Mouse (Mus musculus): Measurements from ENCODE around the gene Mkrn2os. TPM values are rescaled to one million over a fixed set of nuclear protein-coding genes. Genes with fewer than 3 reads are reported as not detected.

Gene Mkrn2os
- polyA plus RNA-seq, 1 experiment, result not detected

DNA sequence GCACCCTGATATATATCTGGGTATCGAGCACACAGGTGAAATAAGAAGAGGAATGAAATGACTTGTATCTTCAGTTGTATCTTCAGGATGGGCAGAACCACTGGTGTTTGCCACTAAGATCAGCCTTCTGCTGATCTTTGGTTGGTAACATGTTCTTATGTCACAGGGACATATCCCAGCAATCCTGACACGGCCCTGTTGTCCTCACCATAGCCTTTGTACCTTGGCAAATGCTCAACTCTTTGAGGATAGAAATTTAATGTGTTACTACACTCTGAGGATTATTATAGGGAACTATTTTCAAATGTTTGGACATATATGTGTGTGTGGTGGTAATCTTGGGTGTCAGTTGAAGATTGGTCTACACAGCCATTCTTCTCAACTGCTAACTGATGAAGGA lies 34.2 kb downstream of the Mkrn2os start:
- no peak for TF ChIP-seq GATA1 (IDR thresholded peaks at IDR 0.05; ENCODE audit: borderline replicate concordance, low read length)
- no peak for TF ChIP-seq FLI1 (IDR thresholded peaks at IDR 0.05; ENCODE audit: low read length)
- Histone ChIP-seq H3K4me1 (peaks cover 11% of the 10 kb centered on the region; the same call in 1 of the 2 replicates), H3K4me3 (replicated peaks) (no peak overlapping the region), H3K27me3 (replicated peaks) (no peaks in the 10 kb centered on the region), H3K36me3 (replicated peaks; ENCODE audit: low read length) (peaks cover 94% of the 10 kb centered on the region), H3K9me3 (0 out of 2 replicates have a peak, but pooled peaks cover 1% of the 10 kb centered on the region)

DNA sequence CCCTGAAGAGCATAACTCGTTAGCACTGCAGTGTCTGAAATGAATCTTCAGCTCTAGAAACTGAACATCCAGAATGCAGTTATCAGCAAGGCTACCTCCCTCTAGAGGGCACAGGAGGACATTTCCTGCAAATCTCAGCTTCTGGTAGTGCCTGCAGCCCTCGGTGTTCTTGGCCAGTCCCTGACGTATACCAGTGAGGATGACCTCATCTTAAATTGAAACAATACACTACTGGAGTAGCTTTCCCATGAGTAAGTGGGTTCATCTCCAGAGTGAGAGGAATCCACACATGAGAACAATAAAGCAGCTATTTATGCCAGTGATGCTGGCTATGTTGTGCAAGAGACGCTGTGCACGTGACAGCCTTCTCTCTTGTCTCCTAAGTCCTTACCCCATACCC lies 36.9 kb downstream of the Mkrn2os start:
- no peak for TF ChIP-seq FLI1 (IDR thresholded peaks at IDR 0.05; ENCODE audit: low read length)
- no peak for TF ChIP-seq GATA1 (IDR thresholded peaks at IDR 0.05; ENCODE audit: borderline replicate concordance, low read length)
- Histone ChIP-seq H3K9me3 (0 out of 2 replicates have a peak, but pooled peaks cover 4% of the 10 kb centered on the region), H3K4me1 (peaks cover 11% of the 10 kb centered on the region; the same call in 1 of the 2 replicates), H3K27me3 (replicated peaks) (no peaks in the 10 kb centered on the region), H3K36me3 (replicated peaks; ENCODE audit: low read length) (peaks cover 94% of the 10 kb centered on the region), H3K4me3 (replicated peaks) (no peak overlapping the region)

GRCm38 (mm10) chr6:115546276-115546675 lies 46.1 kb downstream of the Mkrn2os start:
- Histone ChIP-seq H3K4me3 (replicated peaks) (no peak overlapping the region), H3K36me3 (replicated peaks; ENCODE audit: low read length) (peaks cover 41% of the 10 kb centered on the region), H3K9me3 (no peaks in the 10 kb centered on the region), H3K4me1 (peaks cover 72% of the 10 kb centered on the region), H3K27me3 (replicated peaks) (peaks cover 3% of the 10 kb centered on the region)
- no peak for TF ChIP-seq FLI1 (IDR thresholded peaks at IDR 0.05; ENCODE audit: low read length)
- no peak for TF ChIP-seq GATA1 (IDR thresholded peaks at IDR 0.05; ENCODE audit: borderline replicate concordance, low read length)

DNA sequence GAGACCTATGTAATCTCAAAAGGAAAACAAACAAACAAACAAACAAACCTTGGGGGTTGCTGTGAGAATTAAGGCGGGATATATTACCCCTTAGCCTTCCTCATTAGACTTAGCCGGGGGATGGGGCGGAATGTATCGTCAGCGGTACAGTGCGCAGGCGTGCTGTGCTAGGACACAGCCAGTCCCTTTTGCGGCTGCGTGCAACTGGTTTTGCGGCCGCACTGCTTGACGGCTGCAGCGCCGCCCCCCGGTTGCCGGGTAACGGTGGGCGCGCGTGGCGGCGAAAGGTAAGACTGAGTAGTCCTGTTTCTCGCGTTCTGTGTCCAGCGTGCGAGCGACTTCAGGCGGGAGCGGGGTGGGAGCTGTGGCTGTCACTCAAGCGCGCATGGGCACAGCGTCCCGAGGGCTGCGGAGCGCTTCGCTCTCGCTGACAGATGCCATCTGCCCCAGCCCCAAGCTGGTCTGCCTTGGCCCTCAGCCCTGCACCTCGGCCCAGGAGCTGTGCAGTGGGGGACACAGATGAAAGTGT lies 47.9 kb downstream of the Mkrn2os start, which contains the start of gene Tsen2:
TSS of gene Tsen2 (plus strand) at position 223 of the 529 bp plus-strand sequence.
- TF ChIP-seq GATA1 (IDR thresholded peaks at IDR 0.05; ENCODE audit: borderline replicate concordance, low read length) (no peak), FLI1 (IDR thresholded peaks at IDR 0.05; ENCODE audit: low read length) (no peak)
- Histone ChIP-seq H3K36me3 (replicated peaks; ENCODE audit: low read length) (peaks cover 27% of the 10 kb centered on the region), H3K27me3 (replicated peaks) (peaks cover 7% of the 10 kb centered on the region), H3K4me3 (replicated peaks) (peak within 1 kb of the TSS; percentile 97), H3K4me1 (peaks cover 76% of the 10 kb centered on the region), H3K9me3 (no peaks in the 10 kb centered on the region)

- H3K27me3 ChIP-seq (replicated peaks), result peaks cover 8% of the 10 kb centered on the region
- H3K4me3 ChIP-seq (replicated peaks), result no peak overlapping the region
- peaks cover 6% of the 10 kb centered on the region for H3K36me3 ChIP-seq (replicated peaks; ENCODE audit: low read length)
- H3K9me3 ChIP-seq, result no peaks in the 10 kb centered on the region
- H3K4me1 ChIP-seq, result peaks cover 77% of the 10 kb centered on the region
- TF ChIP-seq FLI1 (IDR thresholded peaks at IDR 0.05; ENCODE audit: low read length) (no peak), GATA1 (IDR thresholded peaks at IDR 0.05; ENCODE audit: borderline replicate concordance, low read length) (no peak)
These were observed 50.0 kb downstream of the Mkrn2os start for GRCm38 (mm10) chr6:115542341-115542740.

DNA sequence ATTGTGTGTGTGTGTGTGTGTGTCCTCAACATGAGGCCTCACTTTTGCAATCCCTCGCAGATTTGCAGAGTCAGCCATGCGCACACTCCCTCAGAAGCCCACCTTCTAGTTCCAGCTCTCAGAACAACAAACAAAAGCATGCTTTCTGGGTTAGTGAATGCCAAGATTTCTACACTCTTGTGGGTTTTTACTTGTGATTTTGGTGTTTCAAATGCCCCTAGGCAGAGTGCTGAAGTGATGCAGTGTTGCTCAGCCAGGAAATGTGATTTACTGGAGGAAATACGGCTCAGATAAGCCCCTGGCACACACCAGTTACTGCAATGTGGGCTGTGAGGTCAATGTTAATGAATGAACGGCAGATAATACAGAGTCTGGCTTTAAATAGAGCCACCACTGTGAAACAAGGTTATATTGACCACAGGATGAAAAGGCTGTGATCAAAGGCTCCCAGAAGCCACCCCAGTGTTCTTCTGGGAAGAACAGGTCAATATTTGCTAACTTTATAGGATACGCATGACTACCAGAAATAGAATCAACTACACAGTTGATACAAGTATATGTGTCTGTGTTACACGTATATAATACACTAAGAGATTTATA lies 50.6 kb downstream of the Mkrn2os start:
- Histone ChIP-seq H3K4me1 (peaks cover 76% of the 10 kb centered on the region), H3K27me3 (replicated peaks) (peaks cover 8% of the 10 kb centered on the region), H3K9me3 (no peaks in the 10 kb centered on the region), H3K36me3 (replicated peaks; ENCODE audit: low read length) (peaks cover 4% of the 10 kb centered on the region), H3K4me3 (replicated peaks) (no peak overlapping the region)
- TF ChIP-seq FLI1 (IDR thresholded peaks at IDR 0.05; ENCODE audit: low read length) (no peak), GATA1 (IDR thresholded peaks at IDR 0.05; ENCODE audit: borderline replicate concordance, low read length) (peak; percentile 62; the same call in 1 of the 3 replicates)

DNA sequence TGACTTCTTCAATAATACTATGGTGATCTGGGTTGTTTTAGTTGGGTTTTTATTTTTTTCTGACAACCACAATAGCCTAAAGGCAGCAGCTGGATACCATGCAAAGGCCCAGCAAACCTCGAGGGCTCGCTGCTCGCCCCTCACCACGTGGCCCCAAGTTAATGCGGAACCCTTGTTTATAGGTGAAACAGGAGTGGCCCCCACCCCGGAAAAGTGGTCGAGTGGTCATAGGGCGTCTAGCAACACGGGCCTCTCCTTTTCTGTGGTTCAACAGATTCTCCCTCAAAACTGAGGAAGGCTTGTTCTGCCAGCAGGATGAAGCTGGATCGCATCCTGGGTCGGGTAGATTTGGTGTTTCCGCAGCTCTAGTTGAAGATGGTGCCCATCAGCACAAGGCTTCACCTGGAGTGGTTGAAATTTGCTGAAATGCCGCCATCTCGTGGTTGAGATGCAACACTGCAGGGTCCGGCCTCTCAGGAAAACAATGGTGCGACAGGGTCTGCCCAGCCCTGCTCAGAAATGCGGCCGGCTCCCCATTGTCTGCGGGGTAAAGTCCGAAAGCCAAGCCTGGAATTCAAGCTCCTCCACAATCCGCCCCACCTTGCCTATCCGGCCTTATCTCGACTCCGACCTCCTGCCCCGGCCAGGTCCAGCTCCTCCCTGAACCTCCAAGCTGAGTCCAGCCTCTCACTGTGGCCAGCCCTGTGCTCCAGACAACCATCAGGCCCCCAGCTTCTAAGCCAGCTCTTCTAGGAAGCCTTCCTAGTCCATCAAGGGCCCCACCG lies 53.5 kb downstream of the Mkrn2os start:
- Histone ChIP-seq H3K4me3 (replicated peaks) (peak overlapping the region; percentile 89), H3K36me3 (replicated peaks; ENCODE audit: low read length) (peaks cover 7% of the 10 kb centered on the region), H3K4me1 (peaks cover 76% of the 10 kb centered on the region), H3K27me3 (replicated peaks) (peaks cover 8% of the 10 kb centered on the region), H3K9me3 (peaks cover 4% of the 10 kb centered on the region; the same call in 1 of the 2 replicates)
- no peak for TF ChIP-seq GATA1 (IDR thresholded peaks at IDR 0.05; ENCODE audit: borderline replicate concordance, low read length)
- TF ChIP-seq FLI1 (IDR thresholded peaks at IDR 0.05; ENCODE audit: low read length), result no peak

GRCm38 (mm10) chr6:115536169-115536568 lies 56.2 kb downstream of the Mkrn2os start:
- TF ChIP-seq GATA1 (IDR thresholded peaks at IDR 0.05; ENCODE audit: borderline replicate concordance, low read length), result no peak
- H3K9me3 ChIP-seq, result peaks cover 4% of the 10 kb centered on the region; the same call in 1 of the 2 replicates

GRCm38 (mm10) chr6:115534617-115535016 lies 57.8 kb downstream of the Mkrn2os start:
- no peak overlapping the region for H3K4me3 ChIP-seq (replicated peaks)
- no peak for TF ChIP-seq FLI1 (IDR thresholded peaks at IDR 0.05; ENCODE audit: low read length)
- TF ChIP-seq GATA1 (IDR thresholded peaks at IDR 0.05; ENCODE audit: borderline replicate concordance, low read length), result no peak
- H3K4me1 ChIP-seq, result peaks cover 77% of the 10 kb centered on the region
- peaks cover 2% of the 10 kb centered on the region for H3K27me3 ChIP-seq (replicated peaks)
- peaks cover 7% of the 10 kb centered on the region for H3K36me3 ChIP-seq (replicated peaks; ENCODE audit: low read length)
- H3K9me3 ChIP-seq, result peaks cover 4% of the 10 kb centered on the region; the same call in 1 of the 2 replicates

More at GRCm38 (mm10) chr6:115536169-115536568, 56.2 kb downstream of the Mkrn2os start:
- peaks cover 5% of the 10 kb centered on the region for H3K27me3 ChIP-seq (replicated peaks)
- peaks cover 70% of the 10 kb centered on the region for H3K4me1 ChIP-seq
- H3K4me3 ChIP-seq (replicated peaks), result no peak overlapping the region
- peaks cover 7% of the 10 kb centered on the region for H3K36me3 ChIP-seq (replicated peaks; ENCODE audit: low read length)

Other genes with a start within 250 kb of the Mkrn2os start
- 0.79 and 4.3 TPM in 2 replicates for gene Pparg, start 231.6 kb downstream of the Mkrn2os start, polyA plus RNA-seq (2012; ENCODE audit: insufficient read depth, low replicate concordance)
- gene Tsen2, start 47.9 kb downstream of the Mkrn2os start, polyA plus RNA-seq (2012; ENCODE audit: insufficient read depth, low replicate concordance), result 3.2 and 5.5 TPM in 2 replicates
- gene Mkrn2, start 9.3 kb upstream of the Mkrn2os start, polyA plus RNA-seq (2012; ENCODE audit: insufficient read depth, low replicate concordance), result 3.1 and 4.1 TPM in 2 replicates
- 4.2 and 27.8 TPM in 2 replicates for gene Raf1, start 84.1 kb upstream of the Mkrn2os start, polyA plus RNA-seq (2012; ENCODE audit: insufficient read depth, low replicate concordance)
- 650 and 2,177 TPM in 2 replicates for gene Tmem40, start 169.8 kb upstream of the Mkrn2os start, polyA plus RNA-seq (2012; ENCODE audit: insufficient read depth, low replicate concordance)
- gene Cand2, start 182.0 kb upstream of the Mkrn2os start, polyA plus RNA-seq (2012; ENCODE audit: insufficient read depth, low replicate concordance), result 7.0 and 7.1 TPM in 2 replicates
- 500 and 629 TPM in 2 replicates for gene Rpl32, start 216.2 kb upstream of the Mkrn2os start, polyA plus RNA-seq (2012; ENCODE audit: insufficient read depth, low replicate concordance)
- not detected in 2 replicates for gene Efcab12, start 245.8 kb upstream of the Mkrn2os start, polyA plus RNA-seq (2012; ENCODE audit: insufficient read depth, low replicate concordance)